Mouse (Mus musculus) stomach, embryonic 14.5 days (tissue): Measurements from ENCODE around the gene Scamp2. TPM values are rescaled to one million over a fixed set of nuclear protein-coding genes. Genes with fewer than 3 reads are reported as not detected.

ENCODE experiments used
- ATAC-seq: fragments of 200-750 bp; cut with Nextera tagmentation; 2 replicates; pipeline ENCODE4 v1.8.0; 2017; ENCODE audit warnings: low read depth, moderate TSS enrichment; ENCODE audit not compliant: insufficient number of reproducible peaks, insufficient read depth, low FRiP score
- H3K27ac ChIP-seq: fragments of 300-500 bp; sonication (generic); 2 replicates; pipeline ENCODE4 v1.5.1; 2014; ENCODE audit warnings: mild to moderate bottlenecking, low read length, moderate library complexity, mixed read lengths
- H3K27me3 ChIP-seq: fragments of 300-500 bp; sonication (generic); 2 replicates; pipeline ENCODE4 v1.6.1; 2014; ENCODE audit warnings: low read length, control low read depth, mixed read lengths; ENCODE audit not compliant: control insufficient read depth, insufficient read depth
- H3K36me3 ChIP-seq: fragments of 300-500 bp; sonication (generic); 2 replicates; pipeline ENCODE4 v1.6.1; 2014; ENCODE audit warnings: mild to moderate bottlenecking, control low read depth, low read length, moderate library complexity, mixed read lengths; ENCODE audit not compliant: control insufficient read depth, insufficient read depth
- H3K4me1 ChIP-seq: fragments of 300-500 bp; sonication (generic); 2 replicates; pipeline ENCODE4 v1.6.1; 2014; ENCODE audit warnings: low read length, control low read depth, mixed read lengths; ENCODE audit not compliant: control insufficient read depth, insufficient read depth
- H3K4me2 ChIP-seq: fragments of 300-500 bp; sonication (generic); replicated peaks from 2 replicates; pipeline ENCODE4 v1.6.1; 2014; ENCODE audit warnings: low read depth, low read length, control low read depth
- H3K4me3 ChIP-seq: fragments of 300-500 bp; sonication (generic); 2 replicates; pipeline ENCODE4 v1.5.1; 2014; ENCODE audit warnings: low read depth, low read length, control low read depth
- H3K9ac ChIP-seq: fragments of 300-500 bp; sonication (generic); replicated peaks from 2 replicates; pipeline ENCODE4 v1.6.1; 2014; ENCODE audit warnings: low read depth, mild to moderate bottlenecking, control low read depth, low read length, moderate library complexity, mixed read lengths
- H3K9me3 ChIP-seq: fragments of 300-500 bp; sonication (generic); 2 replicates; pipeline ENCODE4 v1.6.1; 2016; ENCODE audit warnings: low read depth, low read length, control low read depth; ENCODE audit not compliant: control insufficient read depth
- WGBS: fragments of 180-500 bp; shearing (Covaris S2); extraction: QIAGEN DNeasy Blood & Tissue Kit; methylation state at CpG from one replicate; pipeline ENCODE4 v1.1.7; 2014; 5-methylcytosine and 5-hydroxymethylcytosine counted together
- polyA plus RNA-seq: library from polyadenylated mRNA; unstranded; fragments of >200 nt; fragmentation: Nextera tagmentation; extraction: Ambion mirVana; gene quantifications from 2 replicates; pipeline ENCODE4 v1.2.1, GENCODE M21; 2014

Gene Scamp2
- polyA plus RNA-seq: 85.2 and 87.8 TPM in 2 replicates

DNA sequence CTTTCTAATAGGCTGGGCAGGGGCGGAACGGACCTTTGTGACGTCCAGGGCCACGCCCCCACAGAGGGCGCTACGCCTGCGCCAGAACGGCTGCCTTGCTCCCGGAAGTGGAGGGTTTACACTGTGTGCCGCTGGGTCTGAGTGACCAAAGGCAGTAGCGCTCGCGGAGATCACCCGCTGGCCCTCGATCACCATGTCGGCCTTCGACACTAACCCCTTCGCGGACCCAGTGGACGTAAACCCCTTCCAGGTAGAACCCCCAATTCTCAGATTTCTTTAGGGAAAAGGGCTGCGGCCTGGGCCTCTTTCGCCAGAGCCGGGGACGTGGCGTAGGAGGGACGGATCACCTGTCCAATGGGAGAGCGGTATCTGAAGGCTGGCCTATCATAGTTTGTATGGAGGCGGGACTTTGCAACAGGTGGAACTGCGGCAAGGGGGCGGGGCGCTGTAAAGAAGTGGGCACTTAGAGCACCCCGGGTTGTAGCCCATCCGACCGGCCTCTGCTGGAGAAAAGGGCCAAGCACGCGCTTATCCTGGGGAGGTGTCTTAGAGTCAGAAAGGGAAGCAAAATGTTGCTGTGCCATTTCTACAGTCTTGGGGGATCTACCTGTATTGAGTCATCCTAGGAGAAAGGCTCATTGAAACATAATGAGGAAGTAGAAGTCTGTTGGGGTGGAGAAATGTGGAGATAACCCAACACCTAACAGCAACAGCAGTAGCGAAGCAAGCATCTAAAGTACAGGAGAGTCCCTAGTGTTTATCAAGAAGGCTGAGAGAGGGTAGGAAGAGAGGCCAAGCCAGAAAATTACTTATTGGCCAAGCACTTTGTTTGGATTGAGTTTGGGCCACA lies at the start of gene Scamp2:
Scamp2 (plus strand) TSS at position 83 of the 850 bp plus-strand sequence.
- WGBS: 1% methylated on average over 37 of the region's 37 CpGs
- ATAC-seq: peak; percentile 98

DNA sequence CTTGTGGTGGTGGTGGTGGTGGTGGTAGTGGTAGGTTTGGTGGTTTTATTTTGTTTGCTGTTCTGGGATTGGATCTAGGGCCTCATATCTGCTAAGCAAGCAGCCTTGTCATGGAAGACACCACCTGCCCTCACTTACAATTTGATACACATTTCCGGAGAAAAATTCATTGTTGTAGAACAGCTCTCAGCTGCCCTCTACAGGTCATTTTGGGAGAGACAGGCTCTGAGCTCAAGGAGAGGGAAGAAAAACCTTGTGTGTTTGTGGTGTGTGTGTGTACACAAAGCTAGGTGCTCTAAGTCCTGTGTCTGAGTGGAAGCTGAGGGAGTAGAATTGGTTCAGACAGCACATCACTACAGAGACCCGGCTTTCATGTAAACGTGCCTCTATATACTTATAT lies 43.6 kb upstream of the Scamp2 start:
- Histone ChIP-seq H3K4me2 (no peak overlapping the region), H3K27ac (no peak overlapping the region), H3K4me1 (peaks cover 2% of the 10 kb centered on the region; the same call in 1 of the 2 replicates), H3K9me3 (no peaks in the 10 kb centered on the region), H3K4me3 (no peak overlapping the region), H3K36me3 (no peaks in the 10 kb centered on the region), H3K9ac (no peak overlapping the region), H3K27me3 (no peaks in the 10 kb centered on the region)
- no peak for ATAC-seq
- WGBS: 6% methylated on average over 3 of the region's 3 CpGs

More for the DNA sequence above, at the start of gene Scamp2:
- H3K4me1 ChIP-seq: peaks cover 32% of the 10 kb centered on the region
- no peaks in the 10 kb centered on the region for H3K9me3 ChIP-seq
- H3K9ac ChIP-seq: peak within 1 kb of the TSS; percentile 15
- no peaks in the 10 kb centered on the region for H3K27me3 ChIP-seq
- H3K4me2 ChIP-seq: peak within 1 kb of the TSS; percentile 83
- H3K36me3 ChIP-seq: no peaks in the 10 kb centered on the region
- peak within 1 kb of the TSS; percentile 82; the same call in 1 of the 2 replicates for H3K27ac ChIP-seq
- H3K4me3 ChIP-seq: peak within 1 kb of the TSS; percentile 50

DNA sequence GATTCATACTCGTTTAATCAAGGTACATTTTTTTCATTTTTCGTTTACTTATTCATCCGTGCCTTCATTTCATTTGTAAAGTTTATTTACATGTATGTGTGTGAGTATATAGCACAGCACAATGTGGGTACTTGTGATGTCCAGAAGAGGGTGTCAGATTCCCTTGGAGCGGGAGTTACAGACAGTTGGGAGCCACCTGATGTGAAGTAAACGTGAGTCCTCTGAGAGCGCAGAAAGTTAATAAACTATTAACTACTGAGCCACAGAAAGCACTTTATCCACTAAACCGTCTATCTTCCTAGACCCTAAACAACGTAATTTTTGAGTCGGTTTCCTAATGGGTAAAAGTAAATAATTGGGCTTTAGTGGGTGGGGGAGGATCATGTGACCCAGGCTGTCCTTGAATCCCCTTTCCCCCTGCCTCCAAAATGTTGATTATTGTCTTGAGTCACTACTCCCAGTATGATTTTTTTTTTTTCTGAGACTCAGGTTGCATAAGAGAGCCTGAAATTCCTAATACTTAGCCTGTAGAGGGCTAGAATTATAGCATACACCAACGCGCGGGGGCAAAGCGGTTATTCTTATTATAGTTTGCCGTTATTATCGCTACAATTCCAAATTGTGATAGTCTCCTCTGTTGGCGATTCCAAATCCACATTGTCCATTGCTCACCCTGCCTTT lies 40.2 kb upstream of the Scamp2 start:
- peak overlapping the region; percentile 57 for H3K4me3 ChIP-seq
- no peaks in the 10 kb centered on the region for H3K36me3 ChIP-seq
- peak overlapping the region; percentile 37; the same call in 1 of the 2 replicates for H3K9ac ChIP-seq
- WGBS: 23% methylated on average over 16 of the region's 16 CpGs
- no peaks in the 10 kb centered on the region for H3K27me3 ChIP-seq
- peak overlapping the region; percentile 36 for H3K4me2 ChIP-seq
- H3K4me1 ChIP-seq: peaks cover 6% of the 10 kb centered on the region; the same call in 1 of the 2 replicates
- no peaks in the 10 kb centered on the region for H3K9me3 ChIP-seq
- ATAC-seq: peak; percentile 40
- H3K27ac ChIP-seq: 0 out of 2 replicates have a peak overlapping the region, but pooled peaks have one; percentile 40

DNA sequence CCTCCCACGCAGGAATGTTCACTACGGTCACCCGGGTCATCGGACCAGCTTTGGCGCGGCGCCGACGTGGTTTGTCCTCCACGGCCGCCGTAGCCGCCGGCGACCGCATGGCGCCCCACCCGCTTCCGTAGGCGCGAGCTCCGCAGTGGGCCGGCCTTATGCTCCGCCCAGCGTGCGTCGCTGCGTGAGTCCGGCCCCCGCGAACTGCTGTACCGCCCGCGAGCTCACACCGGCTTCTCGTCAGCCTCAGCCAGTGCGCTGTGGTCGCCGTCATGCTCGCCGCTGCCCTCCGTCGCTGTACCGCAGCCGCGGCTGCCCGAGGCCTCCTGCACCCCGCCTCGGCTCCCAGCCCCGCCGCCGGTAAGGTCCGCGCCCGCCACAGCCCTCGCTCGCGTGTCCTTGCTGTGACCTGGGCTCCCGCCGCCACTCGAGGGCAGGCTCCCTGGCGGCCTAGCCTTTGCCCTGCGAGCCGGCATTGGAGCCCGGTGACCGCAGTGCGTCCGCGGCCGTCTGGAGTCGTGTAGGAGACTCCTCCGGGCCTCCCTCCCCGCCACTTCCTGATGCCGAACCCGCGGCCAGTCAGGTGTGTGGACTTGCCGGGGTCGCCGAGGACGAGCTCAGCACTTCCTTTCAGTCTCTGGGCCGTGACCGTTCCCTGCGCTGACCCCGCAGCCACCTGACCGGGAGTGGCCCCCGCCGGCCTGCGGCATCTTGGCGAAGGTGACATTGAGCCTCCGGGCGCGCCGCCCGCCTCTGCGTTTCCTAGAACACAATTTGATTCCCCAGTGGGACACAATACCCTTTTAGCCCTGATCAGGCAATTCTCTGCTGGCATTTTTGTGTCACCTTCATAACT lies 39.5 kb upstream of the Scamp2 start, which contains the start of gene Cox5a:
Cox5a (plus strand) TSS at position 219 of the 856 bp plus-strand sequence.
- H3K4me3 ChIP-seq: peak within 1 kb of the TSS; percentile 57
- no peaks in the 10 kb centered on the region for H3K36me3 ChIP-seq
- H3K9me3 ChIP-seq: no peaks in the 10 kb centered on the region
- H3K4me1 ChIP-seq: peaks cover 6% of the 10 kb centered on the region; the same call in 1 of the 2 replicates
- ATAC-seq: peak; percentile 97
- no peaks in the 10 kb centered on the region for H3K27me3 ChIP-seq
- under 1% methylated on average over 93 of the region's 95 CpGs for WGBS
- peak within 1 kb of the TSS; percentile 77 for H3K27ac ChIP-seq
- peak within 1 kb of the TSS; percentile 67 for H3K9ac ChIP-seq
- peak within 1 kb of the TSS; percentile 68 for H3K4me2 ChIP-seq

DNA sequence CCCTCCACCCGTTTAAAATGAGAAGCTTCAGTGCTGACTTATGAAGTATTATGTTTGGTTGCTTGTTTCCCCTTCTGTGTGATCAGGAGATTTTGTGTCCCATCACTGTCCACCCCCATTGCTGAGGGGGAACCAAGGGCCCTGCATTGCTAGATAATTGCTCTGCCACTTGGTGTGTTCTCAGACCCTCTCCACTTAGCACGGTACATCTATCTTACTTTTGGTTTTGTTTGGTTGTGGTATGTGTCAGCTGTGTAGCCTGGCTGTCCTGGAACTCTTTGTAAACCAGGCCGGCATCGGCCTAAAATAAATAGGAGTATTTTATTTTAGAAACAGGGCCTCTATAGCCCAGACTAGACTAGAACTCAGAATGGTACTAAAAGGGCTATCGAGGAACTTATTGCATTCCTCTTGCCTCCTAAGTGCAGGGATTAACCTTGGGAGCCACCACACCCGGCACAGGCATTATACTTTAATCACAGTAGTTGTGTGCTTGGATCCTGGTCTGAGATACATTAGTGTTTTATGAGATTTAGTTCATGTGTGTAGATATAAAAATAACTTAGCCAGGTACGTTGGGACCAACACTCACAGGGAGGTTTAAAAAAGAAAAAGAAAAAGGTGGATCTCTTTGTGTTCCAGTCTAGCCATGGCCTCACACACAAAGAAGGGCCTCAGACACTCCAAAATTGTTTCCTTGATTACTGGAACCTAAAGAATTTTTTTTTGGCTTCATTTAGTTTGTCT lies 38.5 kb upstream of the Scamp2 start:
- WGBS: 22% methylated on average over 7 of the region's 7 CpGs
- no peak overlapping the region for H3K27ac ChIP-seq

DNA sequence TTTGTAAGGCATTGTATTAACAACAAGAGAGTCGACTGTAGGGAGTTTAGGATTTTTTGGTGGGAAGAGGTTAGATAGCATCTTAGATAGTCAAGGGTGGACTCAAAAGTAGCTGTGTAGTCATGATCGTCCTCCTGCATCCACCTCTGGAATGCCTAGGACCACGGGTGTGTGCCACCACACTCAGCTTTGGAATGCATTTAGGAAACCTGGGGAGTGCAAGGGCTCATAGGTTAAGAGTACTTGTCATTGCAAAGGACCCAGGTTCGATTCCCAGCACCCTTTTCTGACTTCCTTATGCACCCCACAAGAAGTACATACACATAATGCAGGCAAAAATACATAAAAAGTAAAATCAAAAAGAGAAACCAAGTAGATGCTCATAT lies 37.9 kb upstream of the Scamp2 start:
- no peaks in the 10 kb centered on the region for H3K36me3 ChIP-seq
- no peak for ATAC-seq
- no peak overlapping the region for H3K27ac ChIP-seq
- WGBS: 72% methylated on average over 4 of the region's 4 CpGs
- H3K27me3 ChIP-seq: no peaks in the 10 kb centered on the region
- peak overlapping the region; percentile 68; the same call in 1 of the 2 replicates for H3K4me2 ChIP-seq
- no peak overlapping the region for H3K9ac ChIP-seq
- peaks cover 6% of the 10 kb centered on the region; the same call in 1 of the 2 replicates for H3K4me1 ChIP-seq
- H3K9me3 ChIP-seq: no peaks in the 10 kb centered on the region
- no peak overlapping the region for H3K4me3 ChIP-seq

More for the DNA sequence above, 38.5 kb upstream of the Scamp2 start:
- Histone ChIP-seq H3K9me3 (no peaks in the 10 kb centered on the region), H3K27me3 (no peaks in the 10 kb centered on the region), H3K4me3 (peak overlapping the region; percentile 57), H3K4me1 (peaks cover 6% of the 10 kb centered on the region; the same call in 1 of the 2 replicates), H3K9ac (peak overlapping the region; percentile 67), H3K4me2 (peak overlapping the region; percentile 68), H3K36me3 (no peaks in the 10 kb centered on the region)
- no peak for ATAC-seq

DNA sequence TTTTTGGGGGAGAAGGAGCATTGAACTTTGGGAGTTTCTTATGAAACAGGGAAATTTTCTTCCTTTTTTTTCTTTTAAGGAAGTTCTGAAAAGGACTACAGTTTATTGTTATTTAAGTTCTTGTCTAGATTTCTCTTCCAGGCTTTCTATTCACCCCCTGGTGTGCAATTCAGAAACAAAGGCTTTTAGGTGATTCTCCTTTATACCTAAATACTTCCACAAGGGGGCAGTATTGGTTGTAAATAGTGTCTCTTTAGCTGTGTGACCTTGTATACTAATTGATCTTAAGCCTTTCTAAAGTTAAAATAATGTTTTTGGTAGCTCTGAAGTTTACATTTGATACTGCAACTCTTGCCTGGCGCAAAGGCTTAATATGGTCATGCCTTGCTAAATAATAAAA lies 37.0 kb upstream of the Scamp2 start:
- Histone ChIP-seq H3K4me1 (peaks cover 6% of the 10 kb centered on the region; the same call in 1 of the 2 replicates), H3K27me3 (no peaks in the 10 kb centered on the region), H3K9me3 (no peaks in the 10 kb centered on the region), H3K4me3 (no peak overlapping the region), H3K4me2 (no peak overlapping the region), H3K27ac (no peak overlapping the region), H3K36me3 (no peaks in the 10 kb centered on the region), H3K9ac (no peak overlapping the region)
- no peak for ATAC-seq
- 82% methylated on average over 1 of the region's 1 CpGs for WGBS
